ENCODE assay signal across 21 mouse cellular contexts in the genomic region with DNA sequence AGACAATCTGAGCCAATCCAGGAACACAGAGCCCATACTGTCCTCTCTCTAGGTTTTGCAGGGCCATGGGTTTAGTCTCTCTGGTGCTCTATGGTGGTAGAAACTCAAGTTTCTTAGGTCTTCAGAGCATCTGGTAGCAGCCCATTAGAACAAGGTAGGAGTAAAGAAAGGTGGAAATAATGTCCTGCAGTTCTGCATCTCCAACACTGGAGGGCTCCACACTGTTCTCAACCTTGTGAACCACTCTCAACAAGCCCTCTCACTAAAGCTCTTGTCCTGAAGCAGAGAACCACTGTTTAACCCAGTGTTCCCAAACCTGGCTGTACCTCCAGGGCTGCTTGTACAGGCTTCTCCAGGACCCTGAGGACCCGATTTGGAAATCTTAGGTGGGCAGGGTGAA. TPM values are rescaled to one million over a fixed set of nuclear protein-coding genes. Genes with fewer than 3 reads are reported as not detected.
DNase-seq lines count a peak whose midpoint lies in the region; ATAC-seq and TF ChIP-seq lines count a peak whose summit lies in the region.
"Not testable (repeated sequence)": the region's sequence is repeated elsewhere in the genome, so short reads cannot be mapped to it uniquely, and the experiment has no call there.
"Had no signal": no experiment of that assay in that cellular context is flagged by ENCODE, and none has a peak within 500 bp of the region (broad histone marks: within the 10 kb centered on the region; RNA-seq: fewer than 3 reads in every experiment).

No protein-coding gene starts in this region.

- not testable (repeated sequence) for H3K4me1 ChIP-seq in forebrain, embryonic 14.5 days (ENCODE audit: control insufficient read depth, insufficient read depth, low read length); hindbrain, postnatal 0 days (ENCODE audit: insufficient read depth, low read length); midbrain, embryonic 11.5 days (ENCODE audit: control insufficient read depth, insufficient read depth, low read length)

- WGBS in forebrain, embryonic 14.5 days: 11% methylated on average over 1 of the region's 1 CpGs
- no CpG with 5 or more reads among the region's 1 CpGs for WGBS in hindbrain, postnatal 0 days
- no CpG with 5 or more reads among the region's 1 CpGs for WGBS in midbrain, embryonic 11.5 days

- not testable (repeated sequence) for TF ChIP-seq POLR2A in brain, embryonic 14.5 days (IDR thresholded peaks at IDR 0.05; ENCODE audit: borderline replicate concordance, extremely low read depth, insufficient read depth, insufficient read length, poor library complexity, severe bottlenecking)

- H3K9me3 ChIP-seq in forebrain, embryonic 14.5 days (replicated peaks; ENCODE audit: control insufficient read depth, low read length); hindbrain, postnatal 0 days (ENCODE audit: low read length); midbrain, embryonic 11.5 days (ENCODE audit: control insufficient read depth, low read length): not testable (repeated sequence)

- not testable (repeated sequence) for ATAC-seq in forebrain, embryonic 14.5 days; hindbrain, postnatal 0 days; midbrain, embryonic 11.5 days (ENCODE audit: low FRiP score)

- H3K9ac ChIP-seq in forebrain, embryonic 14.5 days (ENCODE audit: low read length); hindbrain, postnatal 0 days (replicated peaks; ENCODE audit: low read length); midbrain, embryonic 11.5 days (ENCODE audit: low read length): not testable (repeated sequence)

- peak; percentile 37; the same call in 1 of the 2 replicates for TF ChIP-seq CTCF in brain, embryonic 14.5 days (IDR thresholded peaks at IDR 0.05; ENCODE audit: borderline replicate concordance, extremely low read depth, insufficient read depth, insufficient read length)
- TF ChIP-seq CTCF in hindbrain, postnatal 0 days (IDR thresholded peaks at IDR 0.05; ENCODE audit: low read depth): peak; percentile 55
- peak; percentile 46 for TF ChIP-seq CTCF in left cerebral cortex, adult 2 months (IDR thresholded peaks at IDR 0.05)

- not testable (repeated sequence) for H3K4me3 ChIP-seq in forebrain, embryonic 14.5 days (ENCODE audit: low read depth, low read length); hindbrain, postnatal 0 days (ENCODE audit: low read length); left cerebral cortex, adult 2 months; midbrain, embryonic 11.5 days (ENCODE audit: low read depth, low read length)

- not testable (repeated sequence) for H3K36me3 ChIP-seq in forebrain, embryonic 14.5 days (ENCODE audit: control insufficient read depth, insufficient read depth, low read length); hindbrain, postnatal 0 days (ENCODE audit: insufficient read depth, low read length); midbrain, embryonic 11.5 days (ENCODE audit: control insufficient read depth, insufficient read depth, low read length)

- peak; percentile 0 for DNase-seq in Muller cell, postnatal 12 days (ENCODE audit: inconsistent ontology term)
- peak; percentile 3 for DNase-seq in brain, embryonic 14.5 days (ENCODE audit: low read depth)
- DNase-seq in forebrain, embryonic 14.5 days (ENCODE audit: low spot score): peak; percentile 3
- DNase-seq in hindbrain, postnatal 0 days (ENCODE audit: low spot score); left cerebral cortex, adult 2 months (ENCODE audit: extremely low spot score in 1 of 2, low spot score in 2 of 2): not testable (repeated sequence)
- DNase-seq in midbrain, embryonic 11.5 days (ENCODE audit: low spot score, missing footprints): peak; percentile 81

- intact Hi-C loops in left cerebral cortex, adult 2 months (cut with DNase I): not testable (repeated sequence)

- not testable (repeated sequence) for H3K27me3 ChIP-seq in forebrain, embryonic 14.5 days (replicated peaks; ENCODE audit: control insufficient read depth, insufficient read depth, low read length); hindbrain, postnatal 0 days (ENCODE audit: insufficient read depth, low read length); midbrain, embryonic 11.5 days (ENCODE audit: control insufficient read depth, insufficient read depth, low read length)

- not testable (repeated sequence) for H3K27ac ChIP-seq in forebrain, embryonic 14.5 days (ENCODE audit: low read depth, low read length); hindbrain, postnatal 0 days; left cerebral cortex, adult 2 months; midbrain, embryonic 11.5 days (ENCODE audit: low read depth, low read length)

- not testable (repeated sequence) for H3K4me2 ChIP-seq in forebrain, embryonic 14.5 days (ENCODE audit: low read length); hindbrain, postnatal 0 days (ENCODE audit: low read depth, low read length); midbrain, embryonic 11.5 days

RNA-seq across cellular contexts. Expression of gene Gm7358, which starts 27.3 kb away (rescaled TPM):
- polyA plus RNA-seq in brain, embryonic 14.5 days (2012; rRNA removed): not detected in 2 replicates
- not detected in 2 replicates for polyA plus RNA-seq in forebrain, embryonic 14.5 days (2014; fragmentation: Nextera tagmentation; extraction: Ambion mirVana)
- not detected in 2 replicates for total RNA-seq in hindbrain, postnatal 0 days (2014; rRNA removed)
- not detected in 2 replicates for polyA plus RNA-seq in hindbrain, postnatal 0 days (2015; fragmentation: Nextera tagmentation; extraction: Ambion mirVana)
- total RNA-seq in left cerebral cortex, adult 2 months (2021): not detected
- polyA plus RNA-seq in midbrain, embryonic 11.5 days (2014; fragmentation: Nextera tagmentation; extraction: Ambion mirVana): not detected in 2 replicates
- total RNA-seq: adrenal gland, postnatal 25 days; gastrocnemius, postnatal 10 days; granulocyte monocyte progenitor cell, adult 5-6 weeks; heart, postnatal 10 days; layer of hippocampus, postnatal 14 days; megakaryocyte, adult 5-6 weeks had no signal
- polyA plus RNA-seq: embryonic facial prominence, embryonic 14.5 days; forebrain, embryonic 13.5 days; G1E; heart, embryonic 11.5 days; hindbrain, embryonic 10.5 days; limb, embryonic 10.5 days; midbrain, embryonic 13.5 days; neural tube, embryonic 12.5 days; spleen, adult 2 months had no signal
